Mouse (Mus musculus) small intestine, adult 2 months (tissue): ENCODE data around the gene Rps15.

Experiments
- CTCF ChIP-seq: fragments of 200-500 bp; IDR thresholded peaks from 2 replicates; pipeline ENCODE4 v1.5.1; 2012; ENCODE audit warnings: low read depth, mild to moderate bottlenecking, control low read depth, inconsistent platforms, low read length, moderate library complexity, mixed read lengths; ENCODE audit not compliant: insufficient replicate concordance, insufficient read length; ENCODE audit errors: extremely low read depth
- POLR2A ChIP-seq: fragments of 200-500 bp; IDR thresholded peaks from 2 replicates; pipeline ENCODE4 v1.6.1; 2012; ENCODE audit warnings: low read depth, mild to moderate bottlenecking, control low read depth, inconsistent platforms, low read length, moderate library complexity

DNA sequence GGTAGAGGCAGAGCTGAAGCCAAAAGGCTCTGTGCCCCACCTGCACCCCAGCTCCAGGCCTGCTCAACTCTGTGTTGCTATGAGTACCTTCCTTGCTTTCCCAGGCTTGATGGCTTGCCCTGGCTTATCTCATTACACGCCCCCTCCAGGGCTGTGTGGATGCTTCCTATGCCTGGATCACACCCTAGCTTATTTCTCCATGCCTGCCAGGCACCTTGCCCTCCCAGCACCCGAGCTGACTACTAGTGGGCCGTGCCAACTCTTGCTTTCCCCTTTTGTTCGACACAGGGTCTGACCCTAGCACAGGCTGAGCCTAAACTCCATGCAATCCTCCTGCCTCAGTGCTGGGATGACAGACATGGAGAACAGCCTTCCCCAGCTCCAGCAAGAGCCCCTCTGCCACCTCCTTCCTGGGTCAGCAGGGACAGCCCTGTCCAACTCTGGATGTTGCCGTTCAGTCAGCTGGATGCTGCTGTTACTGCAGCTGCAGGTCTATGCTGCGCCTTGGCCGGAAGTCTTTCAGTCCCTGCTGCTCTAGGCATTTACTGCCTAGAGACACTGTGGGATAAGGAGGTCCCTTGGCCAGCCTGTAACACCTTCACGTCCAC, 5.4 kb downstream of the Rps15 start:
- TF ChIP-seq CTCF = no peak
- TF ChIP-seq POLR2A = no peak
